Mouse (Mus musculus) lung, postnatal 0 days (tissue): ENCODE measurements at regions not wholly inside any gene's neighbourhood (a gene's known extent, or its start where the extent isn't known, plus 50 kb on each side); places are given as distances from the start of the nearest gene placed in this dataset.

ENCODE experiments used
- ATAC-seq: fragments of 200-750 bp; cut with Nextera tagmentation; 2 replicates; pipeline ENCODE4 v1.8.0; 2017; ENCODE audit warnings: moderate library complexity
- DNase-seq: peaks from one replicate; pipeline ENCODE4 v3.0.0-alpha.2; 2016; ENCODE audit warnings: low spot score
- H3K27ac ChIP-seq: fragments of 300-500 bp; sonication (generic); 2 replicates; pipeline ENCODE4 v1.5.1; 2014; ENCODE audit warnings: antibody characterized with exemption, mild to moderate bottlenecking, low read length, mixed read lengths
- H3K27me3 ChIP-seq: fragments of 300-500 bp; sonication (generic); replicated peaks from 2 replicates; pipeline ENCODE4 v1.6.1; 2014; ENCODE audit warnings: low read length, mixed read lengths; ENCODE audit not compliant: insufficient read depth
- H3K36me3 ChIP-seq: fragments of 300-500 bp; sonication (generic); 2 replicates; pipeline ENCODE4 v1.6.1; 2014; ENCODE audit warnings: low read length, mixed read lengths; ENCODE audit not compliant: insufficient read depth
- H3K4me1 ChIP-seq: fragments of 300-500 bp; sonication (generic); 2 replicates; pipeline ENCODE4 v1.6.1; 2014; ENCODE audit warnings: antibody characterized with exemption, low read depth, low read length, mixed read lengths; ENCODE audit not compliant: insufficient read depth
- H3K4me2 ChIP-seq: fragments of 300-500 bp; sonication (generic); replicated peaks from 2 replicates; pipeline ENCODE4 v1.6.1; 2014; ENCODE audit warnings: low read depth, mild to moderate bottlenecking, low read length, moderate library complexity, mixed read lengths
- H3K4me3 ChIP-seq: fragments of 300-500 bp; sonication (generic); 2 replicates; pipeline ENCODE4 v1.5.1; 2014; ENCODE audit warnings: low read depth, low read length
- H3K9ac ChIP-seq: fragments of 300-500 bp; sonication (generic); replicated peaks from 2 replicates; pipeline ENCODE4 v1.6.1; 2014; ENCODE audit warnings: low read depth, mild to moderate bottlenecking
- H3K9me3 ChIP-seq: fragments of 300-500 bp; sonication (generic); 2 replicates; pipeline ENCODE4 v1.6.1; 2016; ENCODE audit warnings: low read length, mixed read lengths
- CTCF ChIP-seq: IDR thresholded peaks from 2 replicates; pipeline ENCODE4 v1.5.1; 2016; ENCODE audit warnings: antibody characterized with exemption, mild to moderate bottlenecking
- EP300 ChIP-seq: IDR thresholded peaks from 2 replicates; pipeline ENCODE4 v1.6.1; 2016; ENCODE audit warnings: antibody characterized with exemption, mild to moderate bottlenecking, control low read depth
- WGBS: fragments of 180-500 bp; shearing (Covaris S2); extraction: QIAGEN DNeasy Blood & Tissue Kit; methylation state at CpG from one replicate; pipeline ENCODE4 v1.1.7; 2014; 5-methylcytosine and 5-hydroxymethylcytosine counted together

DNA sequence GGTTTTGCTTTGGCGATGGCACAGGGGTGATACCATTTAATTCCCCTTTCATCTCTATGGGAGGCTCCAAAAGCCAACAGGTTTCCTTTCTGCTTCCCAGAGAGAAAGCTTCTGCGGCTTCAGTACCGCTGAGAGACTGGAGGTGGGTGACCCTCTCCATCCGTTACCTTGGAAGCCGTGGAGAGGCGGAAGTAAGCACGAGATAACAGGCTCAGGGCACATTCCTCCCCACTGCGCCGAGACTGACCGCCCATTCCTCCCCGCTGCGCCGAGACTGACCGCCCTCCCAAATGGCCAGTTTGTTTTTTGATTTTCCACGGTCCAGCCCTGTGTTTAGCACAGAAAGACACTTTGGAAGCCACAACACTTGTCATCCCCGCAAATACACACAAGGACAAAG is 55.4 kb upstream of the Olig2 start:
- TF ChIP-seq EP300, result no peak
- no peak for TF ChIP-seq CTCF
- no peaks in the 10 kb centered on the region for H3K36me3 ChIP-seq
- 1% methylated on average over 16 of the region's 16 CpGs for WGBS
- H3K4me1 ChIP-seq, result no peaks in the 10 kb centered on the region
- H3K27me3 ChIP-seq, result no peaks in the 10 kb centered on the region; the same call in 1 of the 2 replicates
- no peak overlapping the region for H3K9ac ChIP-seq
- no peaks in the 10 kb centered on the region for H3K9me3 ChIP-seq
- H3K4me2 ChIP-seq, result peak overlapping the region; percentile 50
- no peak overlapping the region for H3K27ac ChIP-seq
- peak; percentile 78 for ATAC-seq
- DNase-seq, result peak; percentile 61
- H3K4me3 ChIP-seq, result 0 out of 2 replicates have a peak overlapping the region, but pooled peaks have one; percentile 5

DNA sequence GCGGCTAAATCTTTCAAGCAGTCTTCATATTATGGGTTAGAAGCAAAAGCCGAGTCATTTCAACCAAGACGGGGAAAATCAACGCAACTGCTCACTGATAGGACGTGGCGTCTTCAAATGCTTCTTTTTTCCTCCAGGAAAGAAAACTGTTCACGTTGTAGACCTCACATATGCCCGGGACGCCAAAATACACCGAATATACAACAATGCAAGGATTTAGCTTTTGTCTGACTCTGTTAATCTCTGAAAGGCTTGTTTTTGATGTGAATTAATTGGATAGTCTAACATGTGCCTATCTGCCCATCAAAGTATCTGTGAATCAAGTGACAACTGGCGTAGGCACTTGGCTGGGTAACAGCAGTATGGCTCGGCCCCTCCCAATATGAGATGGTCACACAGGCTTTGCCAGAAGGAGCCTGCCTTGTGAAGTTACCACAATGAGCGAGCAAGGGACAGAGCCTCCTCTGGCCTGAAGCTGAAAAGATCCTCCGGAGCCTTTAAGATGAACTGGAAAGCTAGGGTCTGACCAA is 53.3 kb upstream of the Olig2 start:
- TF ChIP-seq EP300 (no peak), CTCF (no peak)
- H3K4me1 ChIP-seq, result no peaks in the 10 kb centered on the region
- no peak overlapping the region for H3K4me3 ChIP-seq
- DNase-seq (no peak), ATAC-seq (no peak)
- no peaks in the 10 kb centered on the region for H3K36me3 ChIP-seq
- H3K9ac ChIP-seq, result no peak overlapping the region
- 86% methylated on average over 14 of the region's 14 CpGs for WGBS
- no peaks in the 10 kb centered on the region for H3K9me3 ChIP-seq
- no peak overlapping the region for H3K27ac ChIP-seq
- no peak overlapping the region for H3K4me2 ChIP-seq
- H3K27me3 ChIP-seq, result no peaks in the 10 kb centered on the region; the same call in 1 of the 2 replicates

DNA sequence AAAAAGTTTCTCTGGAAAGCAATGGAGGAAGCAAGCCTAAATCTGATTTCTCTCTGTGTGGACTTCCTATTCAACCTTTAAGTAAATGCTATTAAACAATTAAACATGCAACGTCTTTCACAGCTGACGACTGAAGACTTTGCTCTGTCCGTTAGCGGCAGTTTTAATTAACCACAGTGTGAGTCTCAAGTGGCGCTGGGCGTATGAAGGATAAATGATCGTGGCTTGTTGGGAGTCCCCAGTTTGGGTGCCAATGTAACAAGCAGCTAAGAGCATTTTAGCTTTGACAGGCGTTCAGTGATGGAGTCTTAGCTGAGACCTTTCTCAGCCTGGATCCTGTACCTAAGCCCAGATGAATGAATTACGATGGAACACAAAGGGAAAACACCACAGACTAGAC is 52.7 kb upstream of the Olig2 start:
- ATAC-seq (no peak), DNase-seq (no peak)
- Histone ChIP-seq H3K9ac (no peak overlapping the region), H3K4me3 (no peak overlapping the region), H3K9me3 (no peaks in the 10 kb centered on the region), H3K27me3 (no peaks in the 10 kb centered on the region; the same call in 1 of the 2 replicates), H3K4me1 (no peaks in the 10 kb centered on the region), H3K4me2 (no peak overlapping the region), H3K27ac (no peak overlapping the region), H3K36me3 (no peaks in the 10 kb centered on the region)
- TF ChIP-seq CTCF (no peak), EP300 (no peak)
- WGBS, result 78% methylated on average over 9 of the region's 9 CpGs

DNA sequence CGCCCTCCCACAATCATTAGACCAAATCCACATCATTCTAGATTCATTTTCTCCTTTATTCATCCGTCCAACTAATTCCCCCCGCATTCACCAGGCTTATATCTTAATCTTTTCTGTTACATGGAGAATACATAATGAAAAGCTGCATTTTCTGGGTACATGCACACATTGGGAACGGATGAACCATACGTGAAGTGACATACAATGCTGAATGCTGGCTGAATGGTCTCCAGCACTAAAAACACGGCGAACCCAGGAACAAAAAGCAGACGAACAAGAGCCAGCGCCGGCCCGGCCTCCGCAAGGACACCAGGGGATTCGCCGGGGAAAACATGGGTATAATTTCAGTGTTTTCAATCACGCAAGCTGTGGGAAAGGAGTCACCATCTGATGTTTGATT is 52.0 kb upstream of the Olig2 start:
- TF ChIP-seq CTCF (no peak), EP300 (no peak)
- H3K9me3 ChIP-seq, result no peaks in the 10 kb centered on the region
- H3K27me3 ChIP-seq, result no peaks in the 10 kb centered on the region; the same call in 1 of the 2 replicates
- no peaks in the 10 kb centered on the region for H3K36me3 ChIP-seq
- H3K4me1 ChIP-seq, result no peaks in the 10 kb centered on the region
- no peak overlapping the region for H3K27ac ChIP-seq
- no peak for ATAC-seq
- H3K4me3 ChIP-seq, result no peak overlapping the region
- no peak overlapping the region for H3K4me2 ChIP-seq
- H3K9ac ChIP-seq, result no peak overlapping the region
- DNase-seq, result no peak
- WGBS, result 81% methylated on average over 15 of the region's 15 CpGs

DNA sequence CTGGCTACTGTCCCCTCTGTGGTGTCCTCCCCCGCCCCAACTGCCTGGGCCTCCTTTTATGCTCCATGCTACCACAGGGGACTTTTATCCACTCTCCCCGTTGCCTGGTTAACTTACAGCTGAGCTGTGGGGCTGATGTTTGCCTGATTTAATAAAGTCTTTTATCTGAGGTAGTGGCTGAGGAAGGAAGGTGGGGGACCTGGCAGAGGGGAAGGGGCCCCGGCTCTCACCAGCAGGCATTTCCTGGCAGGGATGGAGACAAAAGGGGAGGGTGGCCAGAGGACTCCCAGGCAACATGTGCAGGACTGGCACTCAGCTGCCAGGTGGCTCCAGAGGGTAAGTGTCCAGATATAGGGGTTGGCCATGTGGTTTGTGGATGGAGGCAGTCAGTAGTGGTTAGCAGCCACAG is 51.4 kb upstream of the Olig2 start:
- Histone ChIP-seq H3K36me3 (no peaks in the 10 kb centered on the region), H3K27ac (no peak overlapping the region), H3K27me3 (no peaks in the 10 kb centered on the region; the same call in 1 of the 2 replicates), H3K4me2 (no peak overlapping the region), H3K9me3 (no peaks in the 10 kb centered on the region), H3K4me3 (no peak overlapping the region), H3K9ac (no peak overlapping the region), H3K4me1 (no peaks in the 10 kb centered on the region)
- DNase-seq, result no peak
- 26% methylated on average over 3 of the region's 3 CpGs for WGBS
- ATAC-seq, result no peak
- no peak for TF ChIP-seq EP300
- no peak for TF ChIP-seq CTCF

DNA sequence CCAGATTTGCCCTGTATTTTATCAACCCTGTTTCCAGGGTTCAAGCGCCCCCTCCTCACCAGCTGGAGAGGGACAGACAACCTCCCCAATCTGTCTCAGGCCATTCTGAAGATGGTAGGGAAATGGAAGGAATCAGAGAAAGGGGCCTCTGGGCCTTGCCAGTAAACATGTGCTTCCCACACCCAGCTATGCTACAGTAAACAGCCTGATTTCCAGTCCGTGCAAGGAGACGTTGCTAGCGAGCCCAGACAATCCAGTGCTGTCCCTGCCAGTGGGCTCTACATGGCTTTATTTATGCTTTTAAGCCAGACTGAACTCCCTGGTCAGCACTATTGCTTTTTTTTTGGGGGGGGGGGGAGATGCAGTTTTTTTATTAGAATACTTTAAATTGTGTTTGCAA is 50.9 kb upstream of the Olig2 start:
- H3K9me3 ChIP-seq, result no peaks in the 10 kb centered on the region
- no peaks in the 10 kb centered on the region; the same call in 1 of the 2 replicates for H3K27me3 ChIP-seq
- no peak overlapping the region for H3K27ac ChIP-seq
- ATAC-seq (no peak), DNase-seq (no peak)
- no peak for TF ChIP-seq CTCF
- WGBS, result 46% methylated on average over 4 of the region's 4 CpGs
- H3K36me3 ChIP-seq, result no peaks in the 10 kb centered on the region
- H3K9ac ChIP-seq, result no peak overlapping the region
- H3K4me3 ChIP-seq, result no peak overlapping the region
- H3K4me2 ChIP-seq, result no peak overlapping the region
- H3K4me1 ChIP-seq, result no peaks in the 10 kb centered on the region
